Mouse (Mus musculus) left cerebral cortex, adult 2 months (tissue): ENCODE measurements around the gene Panx3. TPM values are rescaled to one million over a fixed set of nuclear protein-coding genes. Genes with fewer than 3 reads are reported as not detected.
A peak's percentile ranks its signal among the peaks of the same experiment; 100 is the strongest.

ENCODE experiments used
- DNase-seq, 2 experiments: peaks; one replicate each; pipeline ENCODE4 v3.0.0; 2021 to 2022; ENCODE audit warnings: low spot score in 2 of 2, mixed read lengths in 1 of 2; ENCODE audit errors: extremely low spot score in 1 of 2
- H3K27ac ChIP-seq: fragments of 200-600 bp; 2 replicates; pipeline ENCODE4 v1.8.1; 2022
- H3K4me3 ChIP-seq: fragments of 200-600 bp; 2 replicates; pipeline ENCODE4 v1.8.1; 2022
- CTCF ChIP-seq: fragments of 200-600 bp; IDR thresholded peaks from 2 replicates; pipeline ENCODE4 v1.8.1; 2022; ENCODE audit warnings: antibody characterized with exemption, mild to moderate bottlenecking, moderate library complexity
- intact Hi-C: fragments of 180-260 bp; cut with DNase I; formaldehyde crosslinking; loops from one replicate; pipeline ENCODE4 v1.15.1; 2025
- total RNA-seq, 2 experiments: library from RNA; stranded (reverse); gene quantifications; 2 replicates each; pipeline ENCODE4 v1.2.3; 2021

The Panx3 gene
- total RNA-seq, 2 experiments from 2014 or later, result not detected

DNA sequence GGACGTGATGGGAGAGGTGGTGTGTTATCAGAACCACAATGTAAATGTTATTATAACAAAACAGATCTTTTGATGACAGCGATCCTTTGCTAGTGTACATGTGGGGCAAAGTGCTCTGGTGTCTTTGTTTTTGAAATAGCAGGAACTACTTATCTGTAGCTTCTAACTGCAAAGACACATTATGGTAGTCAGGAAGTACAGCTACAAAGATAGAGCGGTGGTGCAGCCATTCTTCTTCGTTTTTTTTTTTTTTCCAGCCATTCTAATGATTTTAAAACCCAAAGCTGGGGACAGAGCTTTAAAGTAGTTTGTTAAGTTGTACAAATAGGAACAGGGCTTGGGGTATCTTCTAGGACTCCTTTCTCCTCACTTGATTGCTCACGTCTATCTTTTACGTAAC lies 9.6 kb downstream of the Panx3 start:
- Histone ChIP-seq H3K4me3 (no peak overlapping the region), H3K27ac (no peak overlapping the region)
- no peak for DNase-seq
- intact Hi-C loops, result no loop called here
- TF ChIP-seq CTCF, result no peak

DNA sequence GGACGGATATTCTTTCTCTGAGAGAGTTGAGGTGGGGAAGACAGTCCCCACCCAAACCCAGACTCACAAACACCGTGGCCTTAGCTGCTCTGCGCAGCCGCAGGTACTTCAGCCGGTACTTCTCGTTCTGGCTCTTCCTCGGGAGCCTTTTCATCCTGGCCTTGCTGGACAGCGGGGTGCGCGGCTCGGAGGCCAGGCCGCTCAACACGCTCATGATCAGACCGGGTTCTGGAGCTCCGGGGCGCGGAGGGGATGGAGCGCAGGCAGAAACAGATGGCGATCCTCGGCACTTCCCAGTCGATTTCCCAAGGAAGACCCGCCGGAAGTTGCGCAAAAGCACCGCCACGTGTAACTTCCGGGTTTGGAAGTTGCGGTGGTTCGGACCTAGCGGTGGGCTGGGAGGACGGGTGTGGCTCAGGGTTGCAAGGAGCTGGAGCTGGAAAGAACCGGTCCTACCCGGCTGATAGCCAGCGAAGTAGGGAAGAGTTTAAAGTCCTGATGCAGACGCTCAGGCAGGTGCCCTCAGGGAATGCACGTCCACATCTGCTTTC lies 12.0 kb downstream of the Panx3 start, which contains the start of gene Tbrg1:
TSS of gene Tbrg1 (minus strand) at position 382 of the 551 bp plus-strand sequence.
- H3K27ac ChIP-seq, result peak within 1 kb of the TSS; percentile 84
- H3K4me3 ChIP-seq, result peak within 1 kb of the TSS; percentile 61
- TF ChIP-seq CTCF, result no peak; the same call in none of the 2 replicates
- DNase-seq, result peak; percentile 76 to 81
- intact Hi-C loops, result no loop called here

- Histone ChIP-seq H3K27ac (peak overlapping the region; percentile 84), H3K4me3 (peak overlapping the region; percentile 61)
- no peak for DNase-seq
- no peak for TF ChIP-seq CTCF
- intact Hi-C loops, result no loop called here
Observed at GRCm38 (mm10) chr9:37656439-37656881, 12.6 kb downstream of the Panx3 start.

- no peak for DNase-seq
- Histone ChIP-seq H3K4me3 (peak overlapping the region; percentile 61), H3K27ac (peak overlapping the region; percentile 84; the same call in 1 of the 2 replicates)
- TF ChIP-seq CTCF, result no peak
- intact Hi-C loops, result no loop called here
Observed at GRCm38 (mm10) chr9:37655961-37656360, 13.1 kb downstream of the Panx3 start.

DNA sequence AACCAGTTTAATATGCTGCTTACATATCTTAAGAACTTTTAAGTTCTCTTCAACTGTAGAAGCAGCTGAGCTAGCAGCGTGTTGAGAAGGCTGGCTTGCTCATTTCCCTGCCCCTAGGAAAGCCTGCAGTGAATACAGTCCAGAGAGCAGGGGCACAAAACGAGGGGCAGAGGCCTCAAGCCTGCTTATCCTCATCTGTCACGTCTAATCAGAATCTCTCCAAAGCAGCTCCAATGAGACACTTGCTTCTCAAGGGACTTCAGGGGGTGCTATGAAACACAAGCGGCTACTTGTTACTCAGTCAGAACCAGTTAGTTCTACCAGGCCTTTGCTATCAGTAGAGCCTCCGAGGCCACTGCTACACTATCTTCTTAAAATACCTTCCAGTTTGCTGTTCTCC lies 15.2 kb downstream of the Panx3 start:
- Histone ChIP-seq H3K4me3 (no peak overlapping the region), H3K27ac (no peak overlapping the region)
- intact Hi-C loops, result no loop called here
- TF ChIP-seq CTCF, result no peak
- no peak for DNase-seq

DNA sequence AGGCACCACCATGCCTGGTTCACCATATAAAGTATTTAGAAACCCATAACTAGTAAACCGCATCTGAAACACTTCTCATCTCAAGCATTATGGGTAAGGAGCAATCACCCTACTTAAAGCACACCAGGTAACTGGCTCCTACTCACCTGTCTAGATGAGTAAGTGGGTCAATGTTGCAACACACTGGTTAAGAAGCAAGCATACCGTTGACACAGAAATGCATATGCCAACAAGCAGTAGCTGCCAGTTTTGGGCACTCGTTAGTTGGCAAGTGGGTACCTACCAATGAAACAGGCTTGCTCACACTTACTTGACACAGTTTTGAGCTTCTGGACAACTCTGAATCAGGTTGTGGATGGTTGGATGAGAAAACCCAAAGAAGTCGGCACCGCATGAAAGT lies 18.4 kb downstream of the Panx3 start:
- Histone ChIP-seq H3K4me3 (no peak overlapping the region), H3K27ac (no peak overlapping the region)
- TF ChIP-seq CTCF, result no peak
- DNase-seq, result no peak
- intact Hi-C loops, result no loop called here

DNA sequence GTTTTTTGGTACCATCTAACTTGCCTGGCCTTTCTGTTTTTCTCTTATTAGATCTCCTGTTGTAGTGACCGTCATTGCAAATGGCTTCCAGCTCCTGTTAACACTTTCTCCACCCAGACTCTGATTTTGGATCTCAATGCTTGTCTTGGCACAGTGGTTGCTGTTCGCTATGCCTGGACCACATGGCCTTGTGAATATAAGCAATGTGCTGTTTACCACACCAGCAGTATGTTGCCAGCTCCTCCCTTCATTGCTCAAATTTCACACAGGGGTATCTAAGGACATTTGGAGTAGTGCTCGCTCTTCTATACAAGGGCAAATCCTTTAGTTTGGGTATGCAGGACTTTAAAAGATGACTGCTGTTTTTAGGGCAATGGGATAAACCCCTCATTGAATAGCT lies 22.8 kb downstream of the Panx3 start:
- no peak for TF ChIP-seq CTCF
- intact Hi-C loops, result no loop called here

DNA sequence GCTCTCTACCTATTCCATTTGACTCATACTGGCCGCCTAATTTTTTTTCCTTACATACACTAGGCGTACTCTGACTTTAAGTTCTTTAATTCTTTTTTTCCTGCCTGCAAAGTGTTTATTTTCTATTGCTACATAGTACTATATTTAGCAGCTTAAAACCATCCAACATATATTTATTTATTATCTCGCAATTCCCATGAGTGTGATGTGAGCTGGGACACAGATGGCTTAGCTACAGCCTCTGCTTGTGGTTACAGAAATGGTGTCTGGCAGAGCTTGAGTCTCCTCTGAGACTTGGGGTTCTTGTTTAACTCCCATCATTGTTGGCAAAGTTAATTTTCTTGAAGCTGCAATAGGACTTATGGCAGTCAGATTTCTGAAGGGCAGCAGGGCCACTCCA lies 30.3 kb downstream of the Panx3 start:
- no peak overlapping the region for H3K27ac ChIP-seq
- no peak for DNase-seq
- intact Hi-C loops, result loop anchor here (5.0 kb wide), 1 partner anchor 206 kb away; the partner anchor contains the start of gene Robo3
- H3K4me3 ChIP-seq, result no peak overlapping the region
- TF ChIP-seq CTCF, result no peak

More for the DNA sequence above, 22.8 kb downstream of the Panx3 start:
- H3K4me3 ChIP-seq, result no peak overlapping the region
- DNase-seq, result no peak
- no peak overlapping the region for H3K27ac ChIP-seq

DNA sequence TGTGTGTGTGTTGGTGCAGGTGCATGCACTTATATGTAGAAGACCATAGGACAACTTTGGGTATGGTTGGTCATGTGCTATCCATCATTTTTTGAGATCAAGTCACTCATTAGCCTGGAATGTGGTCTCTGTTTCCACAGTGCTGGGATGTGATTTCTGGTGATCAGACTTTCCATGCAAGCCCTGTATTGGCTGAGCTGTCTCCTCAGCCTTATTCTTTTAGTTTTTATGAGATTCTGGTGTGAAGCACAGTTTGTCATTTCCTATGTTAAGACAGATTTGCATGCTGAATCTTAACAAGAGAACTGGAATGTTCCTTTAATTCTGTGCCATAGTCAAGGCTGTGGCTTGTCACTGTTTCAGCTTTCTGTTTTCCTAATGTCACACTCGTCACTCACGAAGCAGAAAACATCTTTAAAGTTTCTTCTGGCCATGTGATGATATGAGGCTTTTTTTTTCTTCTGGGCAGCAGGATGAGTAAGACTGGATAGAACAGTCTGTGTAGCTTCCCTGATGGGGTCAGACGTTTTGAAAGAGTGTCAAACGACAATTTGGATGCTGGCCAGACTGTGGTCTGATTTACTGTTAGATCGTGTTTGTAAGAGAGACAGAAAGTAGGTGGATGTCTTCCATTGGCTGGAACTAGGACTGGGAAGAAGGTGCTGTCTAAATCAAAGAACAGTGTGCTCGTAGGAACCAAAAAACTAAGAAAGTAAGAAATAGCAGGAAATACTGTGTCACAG lies 32.1 kb downstream of the Panx3 start:
- H3K27ac ChIP-seq, result no peak overlapping the region; the same call in 1 of the 2 replicates
- no peak for DNase-seq
- no peak for TF ChIP-seq CTCF

GRCm38 (mm10) chr9:37636335-37636734 lies 32.7 kb downstream of the Panx3 start:
- intact Hi-C loops, result loop anchor here (5.0 kb wide), 1 partner anchor 204 kb away; the partner anchor contains the start of gene Robo3
- TF ChIP-seq CTCF, result peak; percentile 85
- no peak overlapping the region; the same call in 1 of the 2 replicates for H3K27ac ChIP-seq

More for the DNA sequence above, 32.1 kb downstream of the Panx3 start:
- intact Hi-C loops, result loop anchor here (5.0 kb wide), 1 partner anchor 205 kb away; the partner anchor contains the start of gene Robo3
- H3K4me3 ChIP-seq, result no peak overlapping the region

GRCm38 (mm10) chr9:37634269-37634668 lies 34.8 kb downstream of the Panx3 start:
- no peak for TF ChIP-seq CTCF
- Histone ChIP-seq H3K27ac (no peak overlapping the region), H3K4me3 (no peak overlapping the region)
- DNase-seq, result no peak
- intact Hi-C loops, result no loop called here

More at GRCm38 (mm10) chr9:37636335-37636734, 32.7 kb downstream of the Panx3 start:
- no peak overlapping the region for H3K4me3 ChIP-seq
- DNase-seq, result peak; percentile 54 to 67

- DNase-seq, result no peak
- intact Hi-C loops, result no loop called here
- peak overlapping the region; percentile 6 for H3K27ac ChIP-seq
- no peak overlapping the region for H3K4me3 ChIP-seq
- TF ChIP-seq CTCF, result no peak
Observed at GRCm38 (mm10) chr9:37632305-37632704, 36.7 kb downstream of the Panx3 start.
